Mouse (Mus musculus) T-cell, adult 66 days (primary cell): Measurements from ENCODE around the gene Sipa1l3. TPM values are rescaled to one million over a fixed set of nuclear protein-coding genes. Genes with fewer than 3 reads are reported as not detected.

ENCODE experiments used
- total RNA-seq, 2 experiments: library from RNA; stranded (reverse); gene quantifications; 3 replicates in 1 of 2; 4 replicates in 1 of 2; pipeline ENCODE4 v1.2.4; 2023

The Sipa1l3 gene
- 10 to 100 TPM; 52.3 to 58.8 TPM for total RNA-seq

DNA sequence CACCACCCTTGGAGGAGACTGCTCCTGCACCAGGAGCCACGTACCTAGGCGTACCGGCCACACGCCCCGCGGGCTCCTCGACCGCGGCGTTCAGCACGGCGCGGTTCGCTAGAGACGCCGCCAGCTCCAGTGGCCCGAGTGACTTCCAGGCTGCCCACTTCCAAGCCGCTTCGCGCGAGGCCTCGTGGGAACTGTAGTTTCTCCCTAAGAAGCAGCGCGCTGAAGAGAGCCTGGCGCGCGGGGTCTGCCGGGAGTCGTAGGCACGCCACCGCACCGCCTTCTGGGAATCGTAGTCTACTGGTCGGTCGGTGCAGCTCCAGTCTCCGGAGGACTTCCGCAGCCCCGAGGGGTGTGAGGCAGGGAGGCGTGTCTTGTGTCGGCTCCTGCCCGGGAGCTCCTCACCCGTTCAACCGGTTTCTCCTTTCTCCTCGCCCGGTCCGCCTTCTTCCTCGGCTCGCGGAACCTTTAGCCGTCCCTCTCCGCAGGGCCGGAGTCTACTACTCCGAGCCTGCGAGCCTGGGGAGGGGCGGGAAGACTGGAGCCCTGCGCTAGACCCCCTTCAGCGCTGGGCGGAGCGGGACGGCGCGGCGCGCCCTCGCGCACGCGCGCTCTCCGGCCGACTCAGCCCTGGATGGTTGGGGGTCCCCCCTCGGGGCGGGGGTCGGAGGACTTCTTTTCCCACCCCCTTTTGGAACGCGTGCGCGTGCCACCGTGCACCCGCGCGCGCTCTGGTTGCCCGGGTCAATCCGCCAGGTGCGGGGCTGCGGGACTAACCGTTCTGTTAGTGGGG is at the start of gene Sipa1l3:
Gene Sipa1l3 (minus strand): TSS at position 221 of the 790 bp plus-strand sequence.

DNA sequence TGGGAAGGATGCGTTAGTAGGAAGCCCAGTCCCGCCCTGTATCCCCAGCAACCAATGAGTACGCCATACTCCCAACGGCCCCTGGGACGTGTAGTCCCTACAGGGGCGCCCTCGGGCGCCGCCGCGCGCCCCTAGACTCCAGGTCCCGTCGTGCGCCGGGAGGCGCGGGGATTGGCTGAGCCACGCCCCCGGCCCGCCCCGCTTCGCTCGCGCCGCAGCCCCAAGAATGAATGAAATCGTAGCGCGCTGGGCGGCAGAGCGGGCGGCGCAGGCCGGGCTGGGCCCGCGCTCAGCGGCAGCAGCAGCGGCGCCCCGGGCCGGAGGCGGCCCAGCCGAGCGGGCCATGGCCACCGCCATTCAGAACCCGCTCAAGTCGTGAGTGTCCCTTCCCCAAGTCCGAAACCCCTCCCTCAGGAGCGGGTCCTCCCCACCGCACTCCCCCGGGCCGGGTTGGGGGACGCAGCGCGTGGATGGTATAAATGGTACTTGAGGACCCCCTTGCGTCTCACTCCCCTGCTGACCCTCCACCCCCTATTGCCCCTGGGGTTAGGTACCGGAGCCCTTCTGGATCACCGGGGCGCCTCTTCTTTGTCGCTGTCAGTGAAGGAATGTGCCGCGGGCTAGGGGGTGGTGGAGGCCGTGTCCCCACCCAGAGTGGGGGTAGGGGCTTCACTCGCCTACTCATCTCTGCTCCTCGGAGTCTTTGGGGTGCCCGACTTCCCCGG is 214.5 kb downstream of the Sipa1l3 start, which contains the start of gene Dpf1:
Gene Dpf1 (plus strand): TSS at position 214 of the 725 bp plus-strand sequence.

DNA sequence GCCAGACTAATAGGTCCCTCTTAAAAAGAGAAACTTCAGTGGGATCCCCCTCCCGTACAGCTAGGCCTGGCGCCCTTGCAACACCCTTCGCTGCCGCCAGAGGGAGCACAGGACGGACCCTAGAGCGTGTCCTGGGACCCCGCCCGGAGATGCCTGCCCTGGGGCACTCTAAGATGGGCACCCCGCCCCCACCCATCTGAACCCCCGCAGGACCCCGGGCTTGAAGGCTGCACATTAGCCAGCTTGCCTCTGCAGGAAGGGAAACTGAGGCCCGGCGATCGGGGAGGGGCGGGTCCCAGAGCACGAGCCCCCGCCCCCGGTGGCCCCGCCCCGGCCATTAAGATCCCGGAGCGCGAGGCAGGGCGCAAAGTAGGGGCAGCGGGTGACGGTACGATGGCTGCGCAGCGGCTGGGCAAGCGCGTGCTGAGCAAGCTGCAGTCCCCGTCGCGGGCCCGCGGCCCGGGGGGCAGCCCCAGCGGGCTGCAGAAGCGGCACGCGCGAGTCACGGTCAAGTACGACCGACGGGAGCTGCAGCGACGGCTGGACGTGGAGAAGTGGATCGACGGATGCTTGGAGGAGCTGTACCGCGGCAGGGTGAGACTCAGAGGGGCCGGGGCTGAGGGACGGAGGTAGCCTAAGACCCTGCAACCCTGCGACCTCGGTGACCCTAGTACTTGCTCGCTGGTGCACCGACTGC is 229.4 kb downstream of the Sipa1l3 start, which contains the start of gene Ppp1r14a:
Gene Ppp1r14a (plus strand): TSS at position 367 of the 697 bp plus-strand sequence.

DNA sequence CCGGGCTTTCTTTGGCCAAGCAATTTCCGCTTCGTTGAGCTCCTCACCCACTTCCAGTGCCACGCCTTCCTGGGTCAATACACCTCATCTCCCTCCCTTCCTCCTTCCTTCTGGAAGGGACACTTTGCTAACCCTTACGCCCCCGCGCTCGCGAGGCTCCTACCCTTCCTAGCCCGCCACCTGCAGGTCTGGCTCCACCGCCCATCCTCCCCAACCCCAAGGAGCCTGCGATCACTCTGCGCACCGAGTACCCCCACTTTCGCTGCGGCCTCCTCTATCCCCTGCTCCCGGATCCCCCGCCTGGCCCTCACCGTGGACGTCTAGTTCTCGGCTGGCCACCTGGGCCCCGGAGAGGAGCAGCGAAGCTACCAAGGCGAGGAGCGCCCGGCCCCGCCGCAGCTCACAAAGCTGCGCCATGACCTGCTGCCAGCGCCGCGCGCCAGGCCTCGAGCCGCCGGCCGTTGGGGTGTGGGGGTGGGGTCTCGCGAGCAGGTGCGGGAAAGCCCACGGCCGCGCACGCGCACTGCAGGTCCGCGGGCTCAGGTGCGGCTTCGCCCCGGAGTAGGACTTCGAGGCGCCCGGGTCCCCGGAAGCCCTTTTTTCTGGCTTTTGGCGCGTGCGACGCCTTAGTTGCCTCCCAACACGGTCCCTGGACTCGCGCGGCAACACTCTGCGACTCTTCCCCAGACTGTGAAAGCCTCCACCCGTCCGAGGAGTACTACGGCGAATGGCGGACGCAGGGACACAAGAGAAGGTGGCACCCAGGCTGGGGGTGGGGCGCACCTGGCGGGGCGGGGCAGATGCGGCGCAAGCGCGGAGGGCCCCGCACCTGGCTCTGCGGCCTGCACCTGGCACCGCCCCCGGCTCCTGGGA is 237.0 kb downstream of the Sipa1l3 start, which contains the start of gene Spint2:
Gene Spint2 (minus strand): TSS at position 712 of the 873 bp plus-strand sequence.

Other genes starting within 250 kb of the Sipa1l3 start
- gene Spint2, start 236.7 kb downstream of the Sipa1l3 start, total RNA-seq: 10 to 100 TPM; 72.2 to 76.1 TPM
- not detected for gene Ppp1r14a, start 229.3 kb downstream of the Sipa1l3 start, total RNA-seq
- gene Dpf1, start 214.7 kb downstream of the Sipa1l3 start, total RNA-seq: not detected
- gene Catsperg2, start 208.4 kb upstream of the Sipa1l3 start, total RNA-seq: not detected
- 10 to 100 TPM; 18.2 to 21.5 TPM for gene Zfp84, start 249.9 kb upstream of the Sipa1l3 start, total RNA-seq